Mouse (Mus musculus) small intestine, adult 2 months (tissue): ENCODE measurements around the gene Tbc1d5. TPM values are rescaled to one million over a fixed set of nuclear protein-coding genes. Genes with fewer than 3 reads are reported as not detected.

Source experiments
- H3K27ac ChIP-seq: fragments of 200-500 bp; 2 replicates; pipeline ENCODE4 v1.5.1; 2012; ENCODE audit warnings: low read depth, low read length, control low read depth, inconsistent platforms; ENCODE audit not compliant: insufficient read depth
- H3K27me3 ChIP-seq: fragments of 200-500 bp; 2 replicates; pipeline ENCODE4 v1.6.1; 2012; ENCODE audit warnings: mild to moderate bottlenecking, moderate library complexity, low read length, inconsistent platforms; ENCODE audit not compliant: control insufficient read depth, insufficient read depth
- H3K36me3 ChIP-seq: fragments of 200-500 bp; 2 replicates; pipeline ENCODE4 v1.6.1; 2012; ENCODE audit warnings: mild to moderate bottlenecking, low read length, control low read depth, inconsistent platforms; ENCODE audit not compliant: control insufficient read depth, insufficient read depth
- H3K4me1 ChIP-seq: fragments of 200-500 bp; 2 replicates; pipeline ENCODE4 v1.6.1; 2012; ENCODE audit warnings: low read length, inconsistent platforms, mixed read lengths; ENCODE audit not compliant: control insufficient read depth, insufficient read depth, insufficient read length
- H3K4me3 ChIP-seq: fragments of 200-500 bp; 2 replicates; pipeline ENCODE4 v1.5.1; 2012; ENCODE audit warnings: low read depth, mild to moderate bottlenecking, control low read depth, inconsistent platforms, low read length, moderate library complexity
- CTCF ChIP-seq: fragments of 200-500 bp; IDR thresholded peaks from 2 replicates; pipeline ENCODE4 v1.5.1; 2012; ENCODE audit warnings: low read depth, mild to moderate bottlenecking, control low read depth, inconsistent platforms, low read length, moderate library complexity, mixed read lengths; ENCODE audit not compliant: insufficient replicate concordance, insufficient read length; ENCODE audit errors: extremely low read depth
- POLR2A ChIP-seq: fragments of 200-500 bp; IDR thresholded peaks from 2 replicates; pipeline ENCODE4 v1.6.1; 2012; ENCODE audit warnings: low read depth, mild to moderate bottlenecking, control low read depth, inconsistent platforms, low read length, moderate library complexity
- WGBS: fragments of 180-500 bp; shearing (Covaris S2); methylation state at CpG from one replicate; pipeline ENCODE4 v1.1.7; 2018; 5-methylcytosine and 5-hydroxymethylcytosine counted together
- polyA plus RNA-seq: library from polyadenylated mRNA; depleted of rRNA; stranded (reverse); fragments of >200 nt; gene quantifications from 2 replicates; pipeline ENCODE4 v1.2.3, GENCODE M21; 2012

The Tbc1d5 gene
- polyA plus RNA-seq, 1 experiment, result 6.1 TPM

GRCm38 (mm10) chr17:50998216-50998615, 180.9 kb downstream of the Tbc1d5 start:
- no peaks in the 10 kb centered on the region for H3K27me3 ChIP-seq
- TF ChIP-seq CTCF, result no peak
- no peak for TF ChIP-seq POLR2A
- no peaks in the 10 kb centered on the region for H3K4me1 ChIP-seq
- no peak overlapping the region for H3K27ac ChIP-seq
- 64% methylated on average over 1 of the region's 1 CpGs for WGBS
- no peaks in the 10 kb centered on the region for H3K36me3 ChIP-seq
- H3K4me3 ChIP-seq, result no peak overlapping the region

GRCm38 (mm10) chr17:50993294-50993993, 185.7 kb downstream of the Tbc1d5 start:
- WGBS, result 73% methylated on average over 3 of the region's 3 CpGs

DNA sequence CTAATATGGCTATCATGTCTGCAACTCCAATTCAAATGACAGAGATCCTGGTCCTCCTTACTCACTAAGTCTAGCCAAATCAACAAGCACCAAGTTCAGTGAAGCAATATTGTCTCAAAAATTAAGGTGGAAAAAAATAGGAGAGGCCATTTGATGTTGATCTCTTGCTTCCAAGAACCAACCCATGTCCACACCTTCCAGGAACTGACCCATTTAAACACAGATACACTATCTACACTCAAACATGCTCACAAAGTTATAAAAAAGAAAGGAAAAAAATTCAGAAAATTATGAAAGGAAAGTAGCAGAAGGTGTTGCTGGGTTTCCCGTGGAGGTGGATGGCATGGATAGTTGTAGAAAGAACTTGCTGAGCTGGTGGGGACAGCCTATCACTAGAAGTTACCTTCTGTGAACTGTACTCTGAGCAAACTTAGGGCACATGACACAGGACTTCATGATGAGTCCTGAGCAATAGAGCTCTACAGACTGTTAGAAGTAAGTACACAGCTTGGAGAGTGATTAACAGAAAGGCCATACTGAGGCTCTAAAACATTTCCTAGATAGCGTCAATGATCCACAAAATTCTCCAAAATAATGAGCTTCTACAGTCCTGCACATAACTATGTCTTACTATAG, 188.3 kb downstream of the Tbc1d5 start:
- Histone ChIP-seq H3K4me3 (no peak overlapping the region), H3K4me1 (no peaks in the 10 kb centered on the region), H3K36me3 (no peaks in the 10 kb centered on the region), H3K27ac (no peak overlapping the region), H3K27me3 (no peaks in the 10 kb centered on the region)
- no peak for TF ChIP-seq POLR2A
- no peak for TF ChIP-seq CTCF
- 88% methylated on average over 2 of the region's 2 CpGs for WGBS

More at GRCm38 (mm10) chr17:50993294-50993993, 185.7 kb downstream of the Tbc1d5 start:
- Histone ChIP-seq H3K27me3 (no peaks in the 10 kb centered on the region), H3K36me3 (no peaks in the 10 kb centered on the region), H3K4me1 (no peaks in the 10 kb centered on the region), H3K27ac (0 out of 2 replicates have a peak overlapping the region, but pooled peaks have one; percentile 28), H3K4me3 (no peak overlapping the region)
- TF ChIP-seq POLR2A (no peak), CTCF (no peak)

DNA sequence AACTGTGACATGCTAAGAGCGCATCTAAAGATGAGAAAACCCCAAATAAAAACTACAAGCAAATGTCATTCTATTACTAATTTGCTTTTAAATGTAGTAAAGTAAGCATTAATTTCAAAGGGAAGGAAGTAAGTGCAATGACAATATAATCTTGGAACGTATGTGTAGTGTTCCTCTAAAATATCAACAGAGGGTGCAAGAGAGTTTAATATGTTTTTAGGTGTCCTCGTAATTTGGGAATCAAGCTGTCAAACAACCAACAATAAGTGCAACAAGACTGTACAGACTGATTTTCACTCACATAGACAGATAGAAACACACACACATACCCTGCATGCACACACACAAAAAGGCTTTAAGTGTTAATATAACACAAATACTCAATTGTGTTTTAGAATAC, 191.2 kb downstream of the Tbc1d5 start:
- no peaks in the 10 kb centered on the region for H3K27me3 ChIP-seq
- H3K4me3 ChIP-seq, result no peak overlapping the region
- WGBS, result 65% methylated on average over 3 of the region's 3 CpGs
- no peak overlapping the region for H3K27ac ChIP-seq
- TF ChIP-seq POLR2A, result no peak
- no peak for TF ChIP-seq CTCF
- H3K4me1 ChIP-seq, result no peaks in the 10 kb centered on the region
- no peaks in the 10 kb centered on the region for H3K36me3 ChIP-seq

DNA sequence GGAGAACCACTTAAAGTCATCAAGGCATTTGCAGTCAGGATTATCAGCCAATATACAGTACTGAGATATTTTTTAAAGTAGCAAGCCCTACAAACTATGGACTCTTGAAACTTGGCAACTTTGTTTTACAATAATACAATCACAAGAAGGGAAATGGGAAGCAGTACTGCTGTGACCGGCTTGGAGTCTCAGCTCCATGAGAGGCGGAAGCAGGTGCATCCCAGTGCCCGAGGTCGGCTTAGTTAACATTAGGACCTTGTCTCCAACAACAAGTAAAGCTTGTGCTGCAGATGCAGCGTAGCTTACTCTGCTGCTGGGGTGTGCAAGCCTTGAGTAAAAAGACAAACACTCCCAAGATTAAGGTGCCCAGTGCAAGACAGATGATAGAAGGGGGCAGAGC, 197.2 kb downstream of the Tbc1d5 start:
- Histone ChIP-seq H3K27ac (no peak overlapping the region), H3K4me1 (no peaks in the 10 kb centered on the region), H3K27me3 (no peaks in the 10 kb centered on the region), H3K4me3 (no peak overlapping the region), H3K36me3 (no peaks in the 10 kb centered on the region)
- 79% methylated on average over 5 of the region's 5 CpGs for WGBS
- TF ChIP-seq POLR2A (no peak), CTCF (no peak)

DNA sequence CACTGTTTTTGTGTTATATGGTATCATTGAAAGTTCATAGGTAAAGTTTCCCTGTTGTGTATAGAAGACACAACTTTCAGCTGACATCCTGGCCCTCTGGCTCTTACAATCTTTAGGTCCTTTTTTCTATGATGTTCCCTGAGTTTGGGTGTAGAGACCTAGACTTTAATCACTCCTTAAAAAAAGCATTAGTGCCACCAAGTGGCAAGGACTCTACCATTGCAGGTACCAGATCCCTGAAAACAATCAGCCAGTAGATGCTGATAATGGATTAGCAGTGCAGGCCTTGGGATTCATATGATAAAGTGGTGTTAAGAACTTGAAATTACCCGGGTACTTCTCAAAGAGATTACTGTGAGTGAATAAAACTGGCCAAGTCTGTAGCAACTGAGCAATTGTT, 207.0 kb downstream of the Tbc1d5 start:
- H3K4me1 ChIP-seq, result no peaks in the 10 kb centered on the region
- TF ChIP-seq CTCF (no peak), POLR2A (no peak)

DNA sequence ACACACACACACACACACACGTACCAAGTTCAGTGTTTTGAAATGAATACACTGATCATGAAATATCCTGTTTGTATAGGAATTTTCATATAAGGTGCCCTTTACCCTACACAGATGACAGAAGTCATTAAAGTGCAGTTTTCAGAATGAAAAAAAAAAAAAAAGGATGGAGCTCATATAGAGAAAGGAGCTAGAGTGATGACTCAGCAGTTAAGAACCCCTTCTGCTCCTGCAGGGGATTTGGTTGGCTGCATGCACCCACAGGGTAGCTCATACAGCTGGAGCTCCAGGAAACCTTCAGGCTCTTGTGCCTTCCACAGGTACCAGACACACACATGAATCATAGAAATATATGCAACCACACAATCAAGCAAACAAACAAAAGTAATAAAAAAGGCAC, 213.0 kb downstream of the Tbc1d5 start:
- no peak overlapping the region for H3K4me3 ChIP-seq
- H3K27me3 ChIP-seq, result no peaks in the 10 kb centered on the region
- WGBS, result 98% methylated on average over 1 of the region's 1 CpGs
- no peak overlapping the region for H3K27ac ChIP-seq
- peaks cover 4% of the 10 kb centered on the region; the same call in 1 of the 2 replicates for H3K36me3 ChIP-seq
- H3K4me1 ChIP-seq, result no peaks in the 10 kb centered on the region
- TF ChIP-seq CTCF, result no peak
- no peak for TF ChIP-seq POLR2A

More for the DNA sequence above, 207.0 kb downstream of the Tbc1d5 start:
- H3K36me3 ChIP-seq, result no peaks in the 10 kb centered on the region
- H3K27ac ChIP-seq, result no peak overlapping the region
- 23% methylated on average over 1 of the region's 1 CpGs for WGBS
- H3K27me3 ChIP-seq, result no peaks in the 10 kb centered on the region
- no peak overlapping the region for H3K4me3 ChIP-seq
